Mouse (Mus musculus): ENCODE results near the gene Ppp6r2. TPM values are rescaled to one million over a fixed set of nuclear protein-coding genes. Genes with fewer than 3 reads are reported as not detected.

Gene Ppp6r2
- polyA plus RNA-seq, 1 experiment from 2014 or later: 59.4 TPM

GRCm38 (mm10) chr15:89214953-89215352 is 3.6 kb downstream of the Ppp6r2 start:
- no peak for ATAC-seq
- Histone ChIP-seq H3K4me2 (ENCODE audit: low read length) (no peak overlapping the region), H3K9me3 (ENCODE audit: control insufficient read depth, low read length) (peaks cover 3% of the 10 kb centered on the region; the same call in 1 of the 2 replicates), H3K36me3 (ENCODE audit: control insufficient read depth, insufficient read depth, low read length) (peaks cover 13% of the 10 kb centered on the region), H3K4me3 (ENCODE audit: low read length) (no peak overlapping the region), H3K4me1 (ENCODE audit: control insufficient read depth, insufficient read depth, low read depth, low read length) (peaks cover 23% of the 10 kb centered on the region), H3K27me3 (replicated peaks; ENCODE audit: control insufficient read depth, insufficient read depth, low read length) (no peaks in the 10 kb centered on the region), H3K9ac (ENCODE audit: low read depth, low read length) (no peak overlapping the region), H3K27ac (ENCODE audit: low read depth, low read length) (no peak overlapping the region)
- 99% methylated on average over 3 of the region's 3 CpGs for WGBS

- Histone ChIP-seq H3K4me3 (ENCODE audit: low read length) (no peak overlapping the region), H3K27me3 (replicated peaks; ENCODE audit: control insufficient read depth, insufficient read depth, low read length) (no peaks in the 10 kb centered on the region), H3K9ac (ENCODE audit: low read depth, low read length) (no peak overlapping the region), H3K9me3 (ENCODE audit: control insufficient read depth, low read length) (peaks cover 3% of the 10 kb centered on the region; the same call in 1 of the 2 replicates), H3K4me2 (ENCODE audit: low read length) (no peak overlapping the region), H3K27ac (ENCODE audit: low read depth, low read length) (no peak overlapping the region), H3K36me3 (ENCODE audit: control insufficient read depth, insufficient read depth, low read length) (peaks cover 13% of the 10 kb centered on the region), H3K4me1 (ENCODE audit: control insufficient read depth, insufficient read depth, low read depth, low read length) (peaks cover 22% of the 10 kb centered on the region)
- ATAC-seq: no peak
- whole genome bisulfite sequencing: 82% methylated on average over 2 of the region's 2 CpGs
These were observed 4.4 kb downstream of the Ppp6r2 start for GRCm38 (mm10) chr15:89215611-89216233.

DNA sequence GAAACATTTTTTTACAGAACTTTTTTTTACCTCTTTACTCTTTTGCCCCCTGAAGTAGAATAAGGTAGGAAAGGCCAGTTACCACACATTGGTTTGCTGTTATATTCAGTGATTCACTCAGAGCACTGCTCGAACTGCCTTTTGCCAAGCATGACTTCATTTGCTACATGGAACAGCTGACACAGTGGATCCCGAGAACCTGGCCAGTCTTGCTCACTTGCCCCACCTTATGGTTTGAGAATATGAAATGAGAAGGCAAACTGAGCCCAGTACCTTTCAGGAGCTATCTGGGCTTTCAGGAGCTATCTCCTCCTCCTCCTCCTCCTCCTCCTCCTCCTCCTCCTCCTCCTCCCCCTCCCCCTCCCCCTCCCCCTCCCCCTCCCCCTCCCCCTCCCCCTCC is 22.2 kb downstream of the Ppp6r2 start:
- WGBS: 40% methylated on average over 2 of the region's 2 CpGs
- Histone ChIP-seq H3K36me3 (ENCODE audit: control insufficient read depth, insufficient read depth, low read length) (peaks cover 5% of the 10 kb centered on the region; the same call in 1 of the 2 replicates), H3K27ac (ENCODE audit: low read depth, low read length) (no peak overlapping the region), H3K4me2 (ENCODE audit: low read length) (no peak overlapping the region), H3K9me3 (ENCODE audit: control insufficient read depth, low read length) (no peaks in the 10 kb centered on the region), H3K4me3 (ENCODE audit: low read length) (no peak overlapping the region), H3K4me1 (ENCODE audit: control insufficient read depth, insufficient read depth, low read depth, low read length) (no peaks in the 10 kb centered on the region), H3K27me3 (replicated peaks; ENCODE audit: control insufficient read depth, insufficient read depth, low read length) (no peaks in the 10 kb centered on the region), H3K9ac (ENCODE audit: low read depth, low read length) (no peak overlapping the region)
- ATAC-seq: no peak

DNA sequence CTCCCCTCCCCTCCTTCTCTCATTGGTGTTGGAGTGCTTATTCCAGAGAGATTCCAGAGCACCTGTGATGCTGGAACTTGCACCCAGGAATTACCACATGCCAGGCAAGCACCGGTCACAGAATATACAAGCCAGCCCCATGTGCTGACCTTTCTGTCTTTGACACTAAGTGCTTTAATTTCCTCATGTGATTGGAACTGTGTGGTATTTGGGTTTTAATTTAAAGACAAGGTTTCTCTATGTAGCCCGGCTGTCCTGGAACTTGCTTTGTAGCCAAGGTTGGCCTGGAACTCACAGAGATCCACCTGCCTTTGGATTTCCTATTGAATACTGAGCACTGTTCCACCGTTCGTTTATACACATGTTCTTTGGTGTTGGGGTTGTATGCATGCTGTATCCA is 22.7 kb downstream of the Ppp6r2 start:
- WGBS: 95% methylated on average over 4 of the region's 4 CpGs
- Histone ChIP-seq H3K27ac (ENCODE audit: low read depth, low read length) (no peak overlapping the region), H3K27me3 (replicated peaks; ENCODE audit: control insufficient read depth, insufficient read depth, low read length) (no peaks in the 10 kb centered on the region), H3K4me2 (ENCODE audit: low read length) (no peak overlapping the region), H3K9ac (ENCODE audit: low read depth, low read length) (no peak overlapping the region), H3K9me3 (ENCODE audit: control insufficient read depth, low read length) (no peaks in the 10 kb centered on the region), H3K36me3 (ENCODE audit: control insufficient read depth, insufficient read depth, low read length) (peaks cover 5% of the 10 kb centered on the region; the same call in 1 of the 2 replicates), H3K4me1 (ENCODE audit: control insufficient read depth, insufficient read depth, low read depth, low read length) (no peaks in the 10 kb centered on the region), H3K4me3 (ENCODE audit: low read length) (no peak overlapping the region)
- ATAC-seq: no peak

DNA sequence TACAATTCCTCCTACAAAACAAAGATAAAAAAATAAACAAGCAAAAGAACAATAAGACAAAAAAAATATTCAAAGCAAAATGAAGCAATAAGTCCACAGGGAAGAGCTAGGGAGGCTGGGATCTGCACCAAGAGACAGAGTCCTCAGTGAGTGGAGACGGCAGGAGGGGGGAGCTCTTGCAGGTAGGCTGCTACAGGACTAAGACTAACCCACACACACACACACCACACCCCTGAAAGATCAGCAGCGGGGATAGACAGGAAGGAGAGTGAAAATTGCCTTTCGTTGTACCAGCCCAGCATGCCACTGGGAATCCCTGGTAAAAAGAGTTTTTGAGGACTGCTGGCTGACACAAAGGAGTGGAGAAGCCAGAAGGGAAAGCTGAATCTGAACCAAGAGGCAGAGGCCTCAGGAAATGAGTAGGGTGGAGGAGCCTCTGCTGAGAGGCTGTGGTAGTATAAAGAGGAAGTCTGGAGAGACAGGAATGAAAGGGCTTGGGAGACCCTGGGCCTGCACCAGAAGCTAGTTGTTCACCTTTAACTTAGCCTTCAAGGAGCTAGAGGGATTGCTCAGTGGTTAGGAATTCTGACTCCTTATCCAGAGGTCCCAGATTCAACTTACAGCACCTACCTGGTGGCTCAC is 28.5 kb downstream of the Ppp6r2 start:
- Histone ChIP-seq H3K9ac (ENCODE audit: low read depth, low read length) (0 out of 2 replicates have a peak overlapping the region, but pooled peaks have one; percentile 6), H3K27me3 (replicated peaks; ENCODE audit: control insufficient read depth, insufficient read depth, low read length) (no peaks in the 10 kb centered on the region), H3K27ac (ENCODE audit: low read depth, low read length) (no peak overlapping the region), H3K4me2 (ENCODE audit: low read length) (no peak overlapping the region), H3K4me3 (ENCODE audit: low read length) (no peak overlapping the region), H3K9me3 (ENCODE audit: control insufficient read depth, low read length) (no peaks in the 10 kb centered on the region), H3K4me1 (ENCODE audit: control insufficient read depth, insufficient read depth, low read depth, low read length) (0 out of 2 replicates have a peak, but pooled peaks cover 2% of the 10 kb centered on the region), H3K36me3 (ENCODE audit: control insufficient read depth, insufficient read depth, low read length) (peaks cover 3% of the 10 kb centered on the region)
- 69% methylated on average over 3 of the region's 3 CpGs for WGBS
- ATAC-seq: no peak

- Histone ChIP-seq H3K36me3 (ENCODE audit: control insufficient read depth, insufficient read depth, low read length) (peaks cover 6% of the 10 kb centered on the region), H3K27ac (ENCODE audit: low read depth, low read length) (no peak overlapping the region), H3K9me3 (ENCODE audit: control insufficient read depth, low read length) (no peaks in the 10 kb centered on the region), H3K4me3 (ENCODE audit: low read length) (no peak overlapping the region), H3K27me3 (replicated peaks; ENCODE audit: control insufficient read depth, insufficient read depth, low read length) (no peaks in the 10 kb centered on the region), H3K4me1 (ENCODE audit: control insufficient read depth, insufficient read depth, low read depth, low read length) (0 out of 2 replicates have a peak, but pooled peaks cover 2% of the 10 kb centered on the region), H3K4me2 (ENCODE audit: low read length) (no peak overlapping the region), H3K9ac (ENCODE audit: low read depth, low read length) (no peak overlapping the region)
- 78% methylated on average over 2 of the region's 2 CpGs for WGBS
- ATAC-seq: no peak
These were observed 29.7 kb downstream of the Ppp6r2 start for GRCm38 (mm10) chr15:89241025-89241424.

GRCm38 (mm10) chr15:89249063-89249462 is 37.7 kb downstream of the Ppp6r2 start:
- 85% methylated on average over 6 of the region's 6 CpGs for WGBS
- no peak for ATAC-seq

DNA sequence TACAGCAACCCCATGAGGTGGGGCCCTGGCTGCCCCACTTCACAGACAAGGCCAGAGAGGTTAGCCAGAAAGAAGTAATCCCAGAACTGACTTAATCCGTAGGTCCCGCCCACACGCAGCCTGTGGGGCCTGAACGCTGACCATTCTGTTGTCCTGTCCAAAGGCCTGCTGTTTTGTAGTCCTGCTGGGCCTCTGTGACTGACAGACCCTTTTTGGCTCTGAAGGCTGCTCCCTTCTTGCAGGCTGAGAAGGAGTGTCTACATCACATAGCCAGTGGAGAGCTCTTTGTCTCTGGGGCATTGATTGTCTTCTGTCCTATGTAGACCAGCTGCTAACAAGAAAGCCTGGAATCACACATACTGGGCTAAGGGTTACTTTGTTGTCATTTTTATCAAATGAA is 44.0 kb downstream of the Ppp6r2 start:
- Histone ChIP-seq H3K36me3 (ENCODE audit: control insufficient read depth, insufficient read depth, low read length) (peaks cover 16% of the 10 kb centered on the region), H3K27ac (ENCODE audit: low read depth, low read length) (no peak overlapping the region)
- no peak for ATAC-seq

More at GRCm38 (mm10) chr15:89249063-89249462, 37.7 kb downstream of the Ppp6r2 start:
- Histone ChIP-seq H3K4me2 (ENCODE audit: low read length) (no peak overlapping the region), H3K4me3 (ENCODE audit: low read length) (no peak overlapping the region), H3K36me3 (ENCODE audit: control insufficient read depth, insufficient read depth, low read length) (peaks cover 17% of the 10 kb centered on the region), H3K4me1 (ENCODE audit: control insufficient read depth, insufficient read depth, low read depth, low read length) (no peaks in the 10 kb centered on the region), H3K9ac (ENCODE audit: low read depth, low read length) (no peak overlapping the region), H3K27me3 (replicated peaks; ENCODE audit: control insufficient read depth, insufficient read depth, low read length) (no peaks in the 10 kb centered on the region), H3K9me3 (ENCODE audit: control insufficient read depth, low read length) (no peaks in the 10 kb centered on the region), H3K27ac (ENCODE audit: low read depth, low read length) (no peak overlapping the region)

GRCm38 (mm10) chr15:89258997-89259396 is 47.6 kb downstream of the Ppp6r2 start:
- H3K36me3 ChIP-seq (ENCODE audit: control insufficient read depth, insufficient read depth, low read length): peaks cover 19% of the 10 kb centered on the region
- ATAC-seq: no peak
- H3K4me2 ChIP-seq (ENCODE audit: low read length): no peak overlapping the region
- H3K9me3 ChIP-seq (ENCODE audit: control insufficient read depth, low read length): no peaks in the 10 kb centered on the region
- no peaks in the 10 kb centered on the region for H3K27me3 ChIP-seq (replicated peaks; ENCODE audit: control insufficient read depth, insufficient read depth, low read length)
- no peak overlapping the region for H3K4me3 ChIP-seq (ENCODE audit: low read length)
- no peak overlapping the region for H3K9ac ChIP-seq (ENCODE audit: low read depth, low read length)
- H3K27ac ChIP-seq (ENCODE audit: low read depth, low read length): no peak overlapping the region
- no peaks in the 10 kb centered on the region for H3K4me1 ChIP-seq (ENCODE audit: control insufficient read depth, insufficient read depth, low read depth, low read length)
- WGBS: 94% methylated on average over 5 of the region's 5 CpGs

More for the DNA sequence above, 44.0 kb downstream of the Ppp6r2 start:
- Histone ChIP-seq H3K27me3 (replicated peaks; ENCODE audit: control insufficient read depth, insufficient read depth, low read length) (no peaks in the 10 kb centered on the region), H3K4me2 (ENCODE audit: low read length) (no peak overlapping the region), H3K4me1 (ENCODE audit: control insufficient read depth, insufficient read depth, low read depth, low read length) (no peaks in the 10 kb centered on the region), H3K9me3 (ENCODE audit: control insufficient read depth, low read length) (no peaks in the 10 kb centered on the region), H3K4me3 (ENCODE audit: low read length) (no peak overlapping the region), H3K9ac (ENCODE audit: low read depth, low read length) (no peak overlapping the region)
- 31% methylated on average over 4 of the region's 4 CpGs for WGBS

All from hindbrain, embryonic 16.5 days (tissue).